Mouse (Mus musculus) embryonic facial prominence, embryonic 14.5 days (tissue): Measurements from ENCODE around the gene Aldh3a2. TPM values are rescaled to one million over a fixed set of nuclear protein-coding genes. Genes with fewer than 3 reads are reported as not detected.

Experiments
- ATAC-seq: fragments of 200-750 bp; cut with Nextera tagmentation; 2 replicates; pipeline ENCODE4 v1.8.0; 2017; ENCODE audit warnings: low read depth, moderate number of reproducible peaks, moderate TSS enrichment
- DNase-seq: peaks from one replicate; pipeline ENCODE4 v3.0.0-alpha.2; 2015; ENCODE audit warnings: low spot score
- H3K27ac ChIP-seq: fragments of 300-500 bp; sonication (generic); replicated peaks from 2 replicates; pipeline ENCODE4 v1.5.1; 2014; ENCODE audit warnings: low read depth, mild to moderate bottlenecking, low read length, moderate library complexity
- H3K27me3 ChIP-seq: fragments of 300-500 bp; sonication (generic); replicated peaks from 2 replicates; pipeline ENCODE4 v1.6.1; 2014; ENCODE audit warnings: low read length; ENCODE audit not compliant: control insufficient read depth, insufficient read depth
- H3K36me3 ChIP-seq: fragments of 300-500 bp; sonication (generic); 2 replicates; pipeline ENCODE4 v1.6.1; 2014; ENCODE audit warnings: low read length, mixed read lengths; ENCODE audit not compliant: control insufficient read depth, insufficient read depth
- H3K4me1 ChIP-seq: fragments of 300-500 bp; sonication (generic); 2 replicates; pipeline ENCODE4 v1.6.1; 2014; ENCODE audit warnings: antibody characterized with exemption, low read length; ENCODE audit not compliant: control insufficient read depth, insufficient read depth
- H3K4me2 ChIP-seq: fragments of 300-500 bp; sonication (generic); 2 replicates; pipeline ENCODE4 v1.6.1; 2014; ENCODE audit warnings: low read depth, mild to moderate bottlenecking, low read length, moderate library complexity, mixed read lengths
- H3K4me3 ChIP-seq: fragments of 300-500 bp; sonication (generic); 2 replicates; pipeline ENCODE4 v1.5.1; 2014; ENCODE audit warnings: low read depth, mild to moderate bottlenecking, low read length
- H3K9ac ChIP-seq: fragments of 300-500 bp; sonication (generic); 2 replicates; pipeline ENCODE4 v1.6.1; 2014; ENCODE audit warnings: low read depth, mild to moderate bottlenecking, low read length, moderate library complexity, mixed read lengths
- H3K9me3 ChIP-seq: fragments of 300-500 bp; sonication (generic); 2 replicates; pipeline ENCODE4 v1.6.1; 2016; ENCODE audit warnings: low read length; ENCODE audit not compliant: control insufficient read depth
- WGBS: fragments of 180-500 bp; shearing (Covaris S2); extraction: QIAGEN DNeasy Blood & Tissue Kit; methylation state at CpG from one replicate; pipeline ENCODE4 v1.1.7; 2014; 5-methylcytosine and 5-hydroxymethylcytosine counted together
- polyA plus RNA-seq: library from polyadenylated mRNA; unstranded; fragments of >200 nt; fragmentation: Nextera tagmentation; extraction: Ambion mirVana; gene quantifications from 2 replicates; pipeline ENCODE4 v1.2.1, GENCODE M21; 2014

Gene Aldh3a2
- polyA plus RNA-seq, 1 experiment from 2014 or later: 36.4 TPM

GRCm38 (mm10) chr11:61278445-61279077 lies 11.3 kb upstream of the Aldh3a2 start:
- Histone ChIP-seq H3K36me3 (no peaks in the 10 kb centered on the region), H3K4me1 (no peaks in the 10 kb centered on the region), H3K9ac (no peak overlapping the region), H3K4me3 (no peak overlapping the region), H3K4me2 (no peak overlapping the region), H3K27ac (no peak overlapping the region), H3K9me3 (no peaks in the 10 kb centered on the region), H3K27me3 (no peaks in the 10 kb centered on the region)
- DNase-seq: no peak
- ATAC-seq: no peak
- WGBS: 75% methylated on average over 8 of the region's 8 CpGs

GRCm38 (mm10) chr11:61277937-61278336 lies 10.7 kb upstream of the Aldh3a2 start:
- H3K27ac ChIP-seq: no peak overlapping the region
- DNase-seq (no peak), ATAC-seq (no peak)
- no peak overlapping the region for H3K9ac ChIP-seq
- no peak overlapping the region for H3K4me2 ChIP-seq
- WGBS: 51% methylated on average over 2 of the region's 2 CpGs
- no peaks in the 10 kb centered on the region for H3K9me3 ChIP-seq
- no peak overlapping the region for H3K4me3 ChIP-seq
- H3K27me3 ChIP-seq: no peaks in the 10 kb centered on the region
- no peaks in the 10 kb centered on the region for H3K4me1 ChIP-seq
- no peaks in the 10 kb centered on the region for H3K36me3 ChIP-seq

- no peak overlapping the region for H3K27ac ChIP-seq
- no peaks in the 10 kb centered on the region for H3K36me3 ChIP-seq
- H3K9me3 ChIP-seq: no peaks in the 10 kb centered on the region
- H3K27me3 ChIP-seq: no peaks in the 10 kb centered on the region
- no peak overlapping the region for H3K4me3 ChIP-seq
- H3K9ac ChIP-seq: no peak overlapping the region
- H3K4me2 ChIP-seq: no peak overlapping the region
- DNase-seq (no peak), ATAC-seq (no peak)
- 79% methylated on average over 3 of the region's 3 CpGs for WGBS
- no peaks in the 10 kb centered on the region for H3K4me1 ChIP-seq
These were observed 9.2 kb upstream of the Aldh3a2 start for GRCm38 (mm10) chr11:61276482-61276881.

- 79% methylated on average over 8 of the region's 8 CpGs for WGBS
- H3K9ac ChIP-seq: no peak overlapping the region
- no peaks in the 10 kb centered on the region for H3K9me3 ChIP-seq
- H3K27ac ChIP-seq: no peak overlapping the region
- H3K36me3 ChIP-seq: no peaks in the 10 kb centered on the region
- H3K4me3 ChIP-seq: no peak overlapping the region
- no peak for DNase-seq
- H3K27me3 ChIP-seq: no peaks in the 10 kb centered on the region
- no peak overlapping the region for H3K4me2 ChIP-seq
- H3K4me1 ChIP-seq: no peaks in the 10 kb centered on the region
- no peak for ATAC-seq
These were observed 7.8 kb upstream of the Aldh3a2 start for GRCm38 (mm10) chr11:61275106-61275505.

DNA sequence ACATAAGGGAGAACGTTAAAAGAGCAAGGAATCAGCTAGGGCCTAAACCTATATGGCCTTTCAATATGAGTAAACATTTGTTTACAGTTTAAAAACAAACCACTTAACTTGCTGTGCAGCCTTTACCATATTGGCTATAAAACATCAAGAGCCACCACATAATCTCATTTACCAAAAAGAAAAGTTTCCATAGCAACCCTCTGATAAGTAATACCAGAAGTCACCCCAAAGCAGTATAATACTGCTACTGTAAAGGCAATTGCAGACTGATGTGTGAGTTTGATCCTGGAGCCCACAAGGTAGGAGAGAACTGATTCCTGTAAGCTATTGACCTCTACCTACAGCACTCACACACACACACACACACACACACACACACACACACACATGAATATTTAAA lies 7.2 kb upstream of the Aldh3a2 start:
- no peak overlapping the region for H3K4me2 ChIP-seq
- WGBS: 79% methylated on average over 1 of the region's 1 CpGs
- H3K4me3 ChIP-seq: no peak overlapping the region
- ATAC-seq (no peak), DNase-seq (no peak)
- H3K27ac ChIP-seq: no peak overlapping the region
- no peaks in the 10 kb centered on the region for H3K4me1 ChIP-seq
- no peaks in the 10 kb centered on the region for H3K36me3 ChIP-seq
- no peaks in the 10 kb centered on the region for H3K27me3 ChIP-seq
- H3K9me3 ChIP-seq: no peaks in the 10 kb centered on the region
- H3K9ac ChIP-seq: no peak overlapping the region

DNA sequence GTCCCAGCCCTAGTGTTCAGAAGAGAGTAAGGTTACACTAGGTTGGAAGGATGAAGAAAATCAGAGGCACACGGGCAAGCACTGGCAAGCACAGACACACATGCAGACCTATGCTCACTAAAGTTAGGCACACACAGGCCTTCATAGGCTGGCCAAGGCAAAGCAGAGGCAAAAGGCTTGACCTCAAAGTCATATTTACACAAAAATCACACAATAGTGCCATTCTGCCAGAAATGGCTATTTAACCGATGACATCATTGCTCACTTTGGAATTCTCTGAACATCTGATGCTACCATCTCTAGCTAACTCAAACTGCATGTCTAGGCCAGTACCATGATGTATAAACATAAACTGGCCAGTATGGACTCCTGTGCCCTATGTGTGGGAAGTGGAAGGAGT lies 6.7 kb upstream of the Aldh3a2 start:
- H3K9ac ChIP-seq: no peak overlapping the region
- H3K36me3 ChIP-seq: no peaks in the 10 kb centered on the region
- no peak overlapping the region for H3K4me2 ChIP-seq
- no peak overlapping the region for H3K4me3 ChIP-seq
- no peak for ATAC-seq
- 92% methylated on average over 2 of the region's 2 CpGs for WGBS
- H3K27me3 ChIP-seq: no peaks in the 10 kb centered on the region
- no peak for DNase-seq
- no peak overlapping the region for H3K27ac ChIP-seq
- no peaks in the 10 kb centered on the region for H3K9me3 ChIP-seq
- no peaks in the 10 kb centered on the region for H3K4me1 ChIP-seq

- no peak overlapping the region for H3K4me2 ChIP-seq
- DNase-seq (no peak), ATAC-seq (no peak)
- no peak overlapping the region for H3K27ac ChIP-seq
- H3K9me3 ChIP-seq: no peaks in the 10 kb centered on the region
- H3K4me1 ChIP-seq: no peaks in the 10 kb centered on the region
- H3K9ac ChIP-seq: no peak overlapping the region
- no peaks in the 10 kb centered on the region for H3K36me3 ChIP-seq
- no peak overlapping the region for H3K4me3 ChIP-seq
- no peaks in the 10 kb centered on the region for H3K27me3 ChIP-seq
These were observed 4.3 kb upstream of the Aldh3a2 start for GRCm38 (mm10) chr11:61271612-61272011.

GRCm38 (mm10) chr11:61270406-61270805 lies 3.1 kb upstream of the Aldh3a2 start:
- 71% methylated on average over 5 of the region's 5 CpGs for WGBS
- peaks cover 7% of the 10 kb centered on the region; the same call in 1 of the 2 replicates for H3K4me1 ChIP-seq
- ATAC-seq: no peak

DNA sequence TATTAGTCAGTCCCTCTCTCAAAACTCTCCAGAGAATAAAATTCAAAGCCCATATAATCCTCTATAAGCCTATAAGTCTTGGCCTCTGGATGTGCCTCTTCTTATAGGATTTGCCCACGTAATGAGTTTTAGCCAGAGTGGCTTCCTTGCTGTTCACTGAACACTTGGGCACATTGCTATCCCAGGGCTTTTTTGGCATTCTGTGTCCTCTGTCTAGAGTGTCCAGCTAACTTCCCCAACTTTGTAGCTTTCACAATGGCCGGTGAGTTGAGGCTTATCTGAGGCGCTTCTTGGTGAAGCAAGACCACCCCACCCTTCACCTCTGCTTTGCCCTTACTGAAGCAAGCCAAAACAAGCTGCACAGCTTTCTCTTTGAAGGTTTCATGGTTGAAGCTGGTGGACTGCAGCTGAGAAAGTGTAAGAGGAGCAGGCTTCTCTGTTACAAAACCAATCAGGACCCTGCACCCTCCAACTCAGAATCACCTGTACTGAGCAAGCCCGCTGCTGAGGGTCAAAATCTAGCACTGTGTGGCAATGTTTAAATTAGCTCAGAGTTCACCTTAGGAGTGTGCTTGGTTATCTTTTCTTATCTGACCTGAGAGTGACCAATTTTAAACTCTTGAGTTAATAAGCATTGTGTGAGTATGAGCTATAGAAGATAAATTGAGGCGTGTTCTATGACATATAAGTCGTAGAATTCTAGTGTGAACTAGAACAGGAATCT lies 1.5 kb upstream of the Aldh3a2 start:
- ATAC-seq: no peak
- 85% methylated on average over 6 of the region's 6 CpGs for WGBS

More at GRCm38 (mm10) chr11:61270406-61270805, 3.1 kb upstream of the Aldh3a2 start:
- H3K9ac ChIP-seq: no peak overlapping the region
- no peaks in the 10 kb centered on the region for H3K9me3 ChIP-seq
- H3K27me3 ChIP-seq: no peaks in the 10 kb centered on the region
- DNase-seq: no peak
- H3K4me2 ChIP-seq: no peak overlapping the region
- H3K4me3 ChIP-seq: no peak overlapping the region
- H3K27ac ChIP-seq: no peak overlapping the region
- no peaks in the 10 kb centered on the region for H3K36me3 ChIP-seq

More for the DNA sequence above, 1.5 kb upstream of the Aldh3a2 start:
- peaks cover 7% of the 10 kb centered on the region; the same call in 1 of the 2 replicates for H3K4me1 ChIP-seq
- DNase-seq: no peak
- no peak overlapping the region for H3K4me2 ChIP-seq
- no peak overlapping the region for H3K9ac ChIP-seq
- peaks cover 6% of the 10 kb centered on the region; the same call in 1 of the 2 replicates for H3K36me3 ChIP-seq
- H3K27ac ChIP-seq: no peak overlapping the region
- H3K27me3 ChIP-seq: no peaks in the 10 kb centered on the region
- no peaks in the 10 kb centered on the region for H3K9me3 ChIP-seq
- no peak overlapping the region for H3K4me3 ChIP-seq
